Mouse (Mus musculus) kidney, adult 9 months (tissue): ENCODE measurements around the gene Nr2e1.

Experiments used
- DNase-seq: peaks from one replicate; pipeline ENCODE4 v3.0.0; 2022

Nr2e1 gene

DNA sequence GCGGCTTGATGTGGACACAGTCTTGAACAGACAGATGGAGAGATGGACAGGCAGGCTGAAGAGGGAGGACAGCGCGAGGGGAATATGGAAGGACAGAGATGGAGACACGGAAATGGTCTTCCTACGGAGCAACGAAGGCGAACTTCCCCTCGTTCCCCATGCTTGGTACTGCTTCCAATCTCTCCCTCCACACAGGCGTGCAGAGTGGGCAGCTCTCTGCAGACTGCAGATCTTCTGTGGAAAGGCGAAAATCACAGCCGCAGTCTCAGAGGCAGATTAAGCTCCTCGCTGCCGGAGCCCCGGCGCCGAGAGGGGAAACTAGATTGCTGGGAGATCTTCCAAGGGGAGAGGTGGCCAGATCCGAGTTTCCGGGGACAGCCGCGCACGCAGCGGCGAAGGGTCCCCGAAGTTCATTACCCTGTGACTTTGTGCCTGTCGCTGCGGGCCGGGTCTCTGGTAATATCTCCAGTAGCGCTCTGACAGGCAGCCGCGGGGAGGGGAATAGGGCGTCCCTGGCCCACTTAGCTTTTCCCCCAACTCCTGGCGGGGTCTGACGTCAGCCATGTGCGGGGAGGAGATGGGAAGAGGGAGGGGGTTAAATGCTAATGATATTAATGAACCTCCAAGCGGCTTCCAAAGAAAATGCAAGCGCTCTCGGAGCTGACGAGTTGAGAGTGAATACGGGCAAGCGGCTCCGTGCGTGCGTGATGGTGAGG is at the start of gene Nr2e1, which contains the start of gene Ostm1:
Nr2e1 (minus strand) TSS at position 476 of the 716 bp plus-strand sequence.
Ostm1 (plus strand) TSS at position 666 of the 716 bp plus-strand sequence.
- DNase-seq: peak; percentile 20

DNA sequence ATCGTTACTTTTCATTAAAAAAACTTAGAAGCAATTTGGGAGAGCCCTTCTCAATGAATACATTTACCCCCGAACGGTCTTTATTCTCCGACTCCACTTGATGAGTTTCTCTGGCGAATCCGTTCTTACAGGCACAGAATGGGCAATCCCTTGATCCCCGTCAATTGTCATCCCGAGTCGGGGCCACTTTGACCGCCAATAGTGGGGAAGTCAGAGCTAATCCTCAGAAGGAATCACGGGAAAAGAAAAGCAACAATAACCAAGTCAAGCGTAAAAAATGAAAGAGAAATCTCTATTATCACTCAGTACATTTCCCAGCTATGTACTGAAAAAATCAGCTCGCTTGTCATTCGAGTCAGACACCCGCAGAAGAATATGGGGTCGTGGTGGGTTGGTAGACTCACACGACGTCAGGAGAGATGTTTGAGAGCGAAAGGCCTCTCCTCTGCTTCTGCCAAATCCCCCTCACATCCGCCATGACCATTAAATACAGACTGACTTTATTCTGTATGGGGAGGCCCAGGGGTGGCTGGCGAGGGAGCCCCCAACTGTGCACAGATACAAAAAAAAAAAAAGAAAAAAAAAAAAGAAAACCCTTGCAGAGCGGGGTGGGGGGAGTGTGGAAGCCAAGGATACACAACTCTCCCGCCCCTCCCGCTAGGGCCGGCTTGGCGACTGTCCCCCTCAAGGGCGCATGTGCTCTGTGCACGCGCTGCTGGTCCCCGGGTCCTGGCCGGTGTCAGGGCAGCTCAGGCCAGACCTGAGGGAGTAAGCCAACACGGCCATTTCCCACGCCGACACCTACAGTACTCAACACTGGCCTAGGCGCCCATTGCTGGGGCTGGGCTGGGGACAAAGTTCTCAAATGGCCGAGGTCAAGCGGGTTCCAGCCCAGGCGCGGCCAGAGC is 49.3 kb upstream of the Nr2e1 start:
- peak; percentile 14 for DNase-seq

DNA sequence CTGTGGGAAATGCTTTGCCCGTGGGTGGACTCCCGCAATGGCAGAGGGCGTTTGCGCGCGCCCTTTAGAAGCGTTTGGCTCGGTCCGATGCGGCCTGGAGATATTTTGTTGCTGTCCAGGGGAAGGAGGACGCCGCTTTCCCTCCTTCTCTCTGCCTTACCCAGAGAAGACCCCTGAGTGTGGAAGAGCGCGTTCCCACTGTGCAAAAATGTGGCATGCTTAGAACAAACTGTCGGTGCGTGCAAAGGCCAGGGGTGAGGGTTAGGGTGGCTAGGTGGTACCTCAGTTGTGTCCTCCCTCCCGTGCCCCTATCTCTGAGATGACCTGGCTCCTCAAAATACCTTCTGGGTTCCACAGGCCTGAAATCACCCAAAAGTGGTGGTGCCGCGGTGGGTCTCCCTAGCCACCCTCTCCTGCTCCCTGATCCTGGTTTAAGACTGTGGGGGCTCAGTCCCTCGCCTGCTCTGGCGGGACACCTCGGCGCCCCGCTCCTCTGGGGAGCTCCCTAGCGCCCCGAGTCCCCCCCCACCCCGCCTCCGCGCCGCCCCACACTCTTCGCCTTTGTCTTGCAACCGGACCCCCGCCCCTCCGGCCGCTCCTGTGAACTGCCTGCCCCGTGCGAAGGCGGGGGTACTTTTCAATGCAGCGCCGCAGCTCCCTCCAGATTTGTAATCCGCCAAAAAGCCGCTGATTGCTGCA is 48.5 kb upstream of the Nr2e1 start:
- no peak for DNase-seq

DNA sequence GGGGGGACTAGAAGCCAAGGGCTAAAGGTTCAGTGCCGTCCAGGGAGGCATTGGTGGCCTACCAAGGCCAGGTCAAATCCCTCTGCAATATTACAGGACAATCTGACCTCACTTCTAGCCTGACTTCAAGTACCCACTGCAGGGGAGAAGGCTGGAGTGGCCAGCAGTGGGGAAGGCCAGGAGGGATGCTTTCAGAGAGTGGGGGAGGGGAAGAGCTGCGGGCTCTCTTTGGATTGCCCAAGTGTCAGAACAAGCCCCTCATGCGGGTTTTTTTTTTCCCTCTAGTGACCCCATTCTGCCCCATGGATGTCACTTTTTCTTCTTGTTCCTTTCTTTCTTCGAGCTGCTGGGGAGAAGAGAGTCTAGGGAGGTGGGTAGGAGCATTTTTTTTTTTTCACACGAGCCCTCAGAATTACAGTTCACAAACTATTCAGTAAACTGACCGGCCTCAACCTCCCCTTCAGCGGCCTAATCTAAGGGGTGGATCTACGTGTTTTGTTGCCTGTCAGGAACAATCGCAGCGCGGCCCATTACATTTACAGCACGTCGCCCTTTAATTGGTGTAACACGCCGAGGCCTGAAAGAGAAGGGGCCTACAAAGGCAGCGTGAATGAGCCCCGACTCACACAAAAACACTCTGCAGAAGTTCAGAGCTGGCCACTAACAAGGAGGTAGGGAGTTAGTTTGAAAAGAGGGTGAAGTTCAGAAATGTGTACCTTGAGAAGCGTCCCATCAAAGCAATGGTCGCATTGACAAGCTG is 47.3 kb upstream of the Nr2e1 start:
- DNase-seq: no peak

DNA sequence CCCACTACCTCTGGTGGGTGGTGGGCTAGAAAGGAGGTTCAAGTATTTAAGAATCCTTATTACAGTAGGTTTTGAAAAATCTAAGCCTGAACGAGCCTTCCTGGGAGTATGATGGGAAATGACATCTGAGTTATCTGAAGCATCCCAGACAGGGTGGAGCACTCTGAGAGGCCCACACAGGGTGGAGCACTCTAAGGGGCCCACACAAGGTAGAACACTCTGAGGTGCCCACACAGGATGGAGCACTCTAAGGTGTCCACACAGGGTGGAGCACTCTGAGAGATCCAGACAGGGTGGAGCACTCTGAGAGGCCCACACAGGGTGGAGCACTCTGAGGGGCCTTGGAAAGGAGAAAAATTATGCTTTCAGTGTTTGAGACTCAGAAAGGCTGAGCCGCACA is 42.5 kb upstream of the Nr2e1 start:
- no peak for DNase-seq

DNA sequence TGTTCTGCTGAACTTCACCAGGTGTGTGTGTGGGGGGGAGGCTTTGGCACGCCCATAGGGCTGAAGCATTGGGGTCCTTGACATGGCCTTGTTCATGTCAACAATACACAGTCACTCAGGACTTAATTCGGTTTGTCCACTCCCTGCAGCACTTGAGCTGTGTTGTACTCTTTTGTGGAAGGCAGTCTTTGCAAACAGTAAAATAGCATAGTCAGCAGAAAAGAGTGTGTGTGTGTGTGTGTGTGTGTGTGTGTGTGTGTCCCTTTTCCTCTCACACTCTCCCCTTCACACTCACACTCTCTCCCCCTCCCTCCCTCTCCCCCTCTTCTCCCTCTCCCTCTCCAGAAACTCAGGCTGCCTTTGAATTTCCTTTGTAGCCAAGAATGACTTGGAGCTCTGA is 34.9 kb upstream of the Nr2e1 start:
- no peak for DNase-seq

DNA sequence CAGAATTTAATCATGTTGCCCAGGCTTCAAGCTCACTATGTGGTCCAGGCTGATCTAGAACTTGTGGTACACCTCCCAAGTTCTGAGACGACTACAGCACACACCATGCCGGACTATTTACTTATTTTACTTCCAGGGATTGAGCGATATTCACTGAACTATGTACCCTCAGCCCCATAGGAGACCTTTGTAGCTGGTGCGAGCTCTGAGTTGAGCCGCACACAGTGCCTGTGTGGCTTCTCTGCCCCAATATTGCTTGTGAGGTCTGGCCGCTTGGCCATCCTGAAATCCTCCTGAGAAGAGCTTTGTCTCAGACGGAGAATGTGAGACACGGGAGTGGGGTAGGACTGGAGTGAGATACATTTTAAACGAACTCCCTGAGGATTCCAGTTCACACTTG is 31.3 kb upstream of the Nr2e1 start:
- no peak for DNase-seq

DNA sequence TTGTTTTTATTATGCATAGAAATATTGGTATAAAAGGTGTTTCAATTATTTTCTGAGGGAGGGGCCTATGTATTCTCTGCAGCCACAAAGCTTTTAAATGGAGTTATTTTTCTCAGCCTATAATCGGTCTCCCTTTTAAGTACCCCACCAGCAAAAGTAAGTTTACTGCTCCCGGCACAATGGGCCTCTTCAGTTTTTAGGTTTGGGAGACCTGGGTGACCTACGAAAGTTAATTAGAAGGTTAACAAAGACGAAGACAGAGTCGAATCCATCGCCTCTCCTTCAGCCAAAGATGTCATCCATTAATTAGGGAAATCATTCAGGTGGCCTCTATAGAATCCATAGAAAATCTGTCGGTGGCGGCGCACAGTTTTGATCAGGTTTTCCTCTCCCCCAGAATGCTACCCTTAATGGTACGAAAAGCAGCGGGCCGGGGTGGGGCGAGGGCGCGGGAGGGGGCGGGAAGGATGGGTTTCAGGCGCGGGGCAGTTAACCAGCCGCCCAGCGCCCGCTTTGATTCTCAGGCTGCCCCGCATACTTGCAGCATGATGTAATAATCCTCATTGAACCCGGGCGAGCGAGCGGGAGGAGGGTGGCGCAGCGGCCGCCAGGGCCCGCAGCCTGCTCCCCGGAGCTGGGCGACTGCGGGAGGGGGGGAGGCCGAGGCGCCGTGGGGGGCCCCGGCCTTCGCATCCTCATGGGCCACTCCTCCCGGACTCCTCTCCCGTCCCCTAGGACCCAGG is 30.4 kb upstream of the Nr2e1 start:
- DNase-seq: no peak

DNA sequence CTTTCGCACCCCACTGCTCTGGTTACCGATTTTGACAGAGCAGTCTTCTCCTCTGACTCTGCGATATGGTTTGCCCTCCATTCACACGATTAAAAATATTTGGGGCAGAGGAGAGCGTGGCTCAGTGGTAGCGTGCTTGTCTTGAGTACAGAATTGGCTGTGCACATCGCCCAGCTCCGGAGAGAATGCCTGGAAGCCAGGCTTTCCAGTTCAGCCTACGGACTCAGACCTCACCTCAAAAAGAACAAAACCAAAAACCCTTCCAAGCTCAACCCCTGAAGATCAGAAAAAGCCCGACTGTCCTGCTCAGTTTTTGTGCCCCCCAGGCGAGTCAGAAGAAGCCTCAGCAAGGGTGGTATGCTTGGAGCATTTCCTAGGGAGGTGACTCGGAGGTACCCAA is 29.6 kb upstream of the Nr2e1 start:
- no peak for DNase-seq

DNA sequence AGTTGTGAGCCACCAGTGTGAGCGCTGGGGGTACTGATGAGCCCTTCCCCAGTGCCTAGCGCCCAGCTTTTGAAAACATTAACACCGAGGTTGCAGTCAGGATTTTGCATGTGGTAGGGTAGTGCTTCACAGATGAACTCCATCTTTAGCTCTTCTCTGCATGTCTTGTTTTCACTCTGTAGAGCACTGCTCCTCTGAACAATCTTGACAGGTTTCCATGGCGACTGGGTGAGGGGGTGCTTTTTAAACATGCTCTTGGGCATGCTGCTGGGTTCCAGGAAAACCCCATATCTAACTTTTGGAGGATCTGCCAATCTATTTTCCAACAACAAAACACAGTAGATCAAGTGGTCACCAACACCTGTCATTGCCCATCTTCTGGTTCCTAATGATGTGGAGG is 23.3 kb upstream of the Nr2e1 start:
- no peak for DNase-seq

DNA sequence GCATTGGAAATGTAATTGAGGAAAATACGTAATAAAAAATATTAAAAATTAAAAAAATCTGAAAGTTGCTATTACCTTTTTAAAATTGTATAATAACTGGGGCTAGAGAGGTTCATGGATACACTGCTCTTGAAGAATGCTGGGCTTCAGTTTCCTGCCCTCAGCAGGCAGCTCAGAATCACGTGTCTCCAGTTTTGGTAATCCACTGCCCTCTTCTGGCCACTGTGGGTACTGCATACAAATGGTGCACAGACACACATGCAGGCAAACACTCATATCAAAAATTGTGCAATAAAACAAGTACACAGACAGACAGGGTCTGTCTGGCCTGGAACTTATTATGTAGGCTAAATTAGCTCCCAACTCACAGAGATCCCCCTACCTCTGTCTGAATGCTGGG is 21.4 kb upstream of the Nr2e1 start:
- no peak for DNase-seq

DNA sequence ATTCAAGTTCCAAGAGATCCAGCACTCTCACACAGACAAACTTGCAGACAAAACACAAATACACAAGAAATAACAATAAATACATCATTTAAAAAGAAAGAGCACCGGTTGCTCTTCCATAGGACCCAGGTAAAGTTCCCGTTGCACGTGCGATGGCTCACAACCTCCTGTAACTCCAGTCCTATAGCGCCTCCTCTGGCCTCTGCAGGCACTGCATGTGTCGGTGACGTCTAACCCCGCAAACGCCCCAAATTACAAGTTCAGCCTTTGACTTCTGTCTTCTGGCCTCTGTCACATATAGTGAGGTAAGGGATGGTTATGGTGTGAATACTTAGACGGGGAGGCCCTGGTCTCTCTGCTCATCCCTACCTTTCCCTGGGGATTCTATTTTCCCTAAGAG is 18.1 kb upstream of the Nr2e1 start:
- no peak for DNase-seq

DNA sequence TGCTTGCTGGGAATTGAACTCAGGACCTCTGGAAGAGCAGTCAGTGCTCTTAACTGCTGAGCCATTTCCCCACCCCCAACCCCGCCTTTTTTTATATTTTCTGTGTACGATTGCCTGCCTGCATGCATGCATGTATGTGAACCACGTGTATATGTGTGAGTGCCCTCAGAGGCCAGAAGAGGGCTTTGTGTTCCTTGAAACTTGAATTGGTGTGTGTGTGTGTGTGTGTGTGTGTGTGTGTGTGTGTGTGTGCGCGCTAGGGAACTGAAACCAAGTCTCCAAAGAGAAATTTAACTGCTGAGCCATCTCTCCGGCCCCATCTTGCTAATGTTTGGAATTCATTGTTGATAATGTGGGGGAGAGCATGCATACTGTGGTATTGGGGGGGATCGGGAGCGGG is 15.2 kb upstream of the Nr2e1 start:
- DNase-seq: no peak

DNA sequence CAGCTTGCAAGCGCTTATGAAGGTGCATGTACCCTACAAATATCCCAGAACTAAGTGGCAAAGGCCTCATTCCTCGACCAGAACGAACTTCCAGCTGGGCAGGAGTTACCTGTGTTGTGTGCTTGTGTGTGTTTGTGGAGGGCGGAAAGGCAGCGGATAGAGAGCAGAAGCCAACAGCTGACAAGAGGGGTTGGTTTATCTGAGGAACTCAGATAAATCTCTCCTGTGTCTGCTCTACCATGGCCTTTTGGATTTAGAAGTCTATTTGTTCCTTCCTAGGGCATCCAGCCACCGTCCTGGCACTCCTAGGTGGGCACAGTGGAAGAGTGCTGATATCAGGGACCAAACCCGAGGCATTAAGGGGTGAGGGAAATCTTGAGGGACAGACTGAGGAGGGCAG is 9.8 kb upstream of the Nr2e1 start:
- no peak for DNase-seq

DNA sequence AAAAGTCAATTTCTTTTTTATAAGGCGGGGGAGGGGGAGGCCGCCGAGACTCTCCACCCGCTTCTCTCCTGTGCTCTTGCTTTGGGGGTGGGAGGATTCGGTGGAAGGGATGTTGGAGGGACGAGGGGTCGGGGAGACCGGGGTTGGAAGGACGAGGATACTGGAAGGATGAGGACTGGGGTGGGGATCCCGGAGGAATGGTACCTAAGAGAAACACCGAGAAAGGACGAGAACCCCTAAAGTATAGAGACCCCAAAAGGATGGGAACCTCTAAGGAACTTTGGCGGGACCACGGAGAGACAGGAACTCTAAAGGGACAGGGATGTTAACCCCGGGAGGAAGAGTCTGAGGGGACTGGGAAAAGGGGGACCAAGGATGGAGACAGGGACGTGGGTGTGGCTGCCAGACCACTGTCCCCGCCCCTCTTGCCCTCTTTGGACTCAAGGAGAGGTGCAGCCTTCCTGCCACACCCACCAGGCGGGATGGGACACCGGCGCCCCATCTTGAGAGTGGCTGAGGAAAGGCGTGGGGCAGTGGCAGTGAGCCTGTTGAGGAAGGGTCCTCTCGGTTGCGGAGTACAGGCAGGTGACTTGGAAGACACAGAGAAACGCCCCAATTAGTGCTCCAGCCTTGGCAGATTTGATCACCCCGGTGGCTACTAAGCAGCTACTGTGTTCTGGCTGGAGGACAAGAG is 8.7 kb upstream of the Nr2e1 start:
- DNase-seq: no peak

DNA sequence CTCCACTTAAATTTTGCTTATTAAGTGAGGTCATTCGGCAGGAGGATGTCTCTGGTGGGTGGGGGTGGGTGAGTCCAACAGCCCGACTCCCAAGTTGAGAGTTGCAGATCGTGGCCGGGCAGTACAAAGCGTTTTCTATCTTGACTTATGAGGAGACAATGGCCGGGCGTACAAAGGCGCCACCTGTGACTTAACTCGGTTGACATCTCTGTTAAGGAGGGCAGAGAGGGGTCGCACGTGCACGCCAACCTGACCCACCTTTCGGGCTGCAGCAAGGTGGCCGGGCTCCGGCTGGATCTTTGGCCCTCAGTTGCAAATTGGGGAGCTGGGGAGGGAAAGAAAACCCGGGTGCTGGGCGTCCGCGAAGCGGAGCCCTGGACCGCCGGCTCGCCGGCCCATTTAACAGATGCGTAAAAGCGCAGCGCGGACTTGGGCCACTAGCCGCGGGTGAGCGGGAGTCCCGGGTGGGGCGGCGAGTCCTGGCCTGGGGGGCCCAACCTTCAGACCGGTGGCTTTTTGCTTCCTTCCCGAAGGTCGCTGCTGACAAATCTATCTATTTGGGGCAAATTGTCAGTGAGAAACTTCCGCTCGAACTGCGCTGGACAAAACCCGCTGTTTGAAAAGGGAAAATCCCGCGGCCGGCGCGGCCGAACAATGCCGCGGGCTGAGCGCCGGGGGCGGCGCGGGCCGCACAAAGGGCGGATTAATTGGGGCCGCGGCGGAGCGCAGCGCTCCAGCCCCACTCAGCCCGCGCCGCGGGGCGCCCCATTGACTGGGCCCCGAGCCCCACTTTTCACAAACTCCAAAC is 8.0 kb upstream of the Nr2e1 start:
- DNase-seq: no peak

DNA sequence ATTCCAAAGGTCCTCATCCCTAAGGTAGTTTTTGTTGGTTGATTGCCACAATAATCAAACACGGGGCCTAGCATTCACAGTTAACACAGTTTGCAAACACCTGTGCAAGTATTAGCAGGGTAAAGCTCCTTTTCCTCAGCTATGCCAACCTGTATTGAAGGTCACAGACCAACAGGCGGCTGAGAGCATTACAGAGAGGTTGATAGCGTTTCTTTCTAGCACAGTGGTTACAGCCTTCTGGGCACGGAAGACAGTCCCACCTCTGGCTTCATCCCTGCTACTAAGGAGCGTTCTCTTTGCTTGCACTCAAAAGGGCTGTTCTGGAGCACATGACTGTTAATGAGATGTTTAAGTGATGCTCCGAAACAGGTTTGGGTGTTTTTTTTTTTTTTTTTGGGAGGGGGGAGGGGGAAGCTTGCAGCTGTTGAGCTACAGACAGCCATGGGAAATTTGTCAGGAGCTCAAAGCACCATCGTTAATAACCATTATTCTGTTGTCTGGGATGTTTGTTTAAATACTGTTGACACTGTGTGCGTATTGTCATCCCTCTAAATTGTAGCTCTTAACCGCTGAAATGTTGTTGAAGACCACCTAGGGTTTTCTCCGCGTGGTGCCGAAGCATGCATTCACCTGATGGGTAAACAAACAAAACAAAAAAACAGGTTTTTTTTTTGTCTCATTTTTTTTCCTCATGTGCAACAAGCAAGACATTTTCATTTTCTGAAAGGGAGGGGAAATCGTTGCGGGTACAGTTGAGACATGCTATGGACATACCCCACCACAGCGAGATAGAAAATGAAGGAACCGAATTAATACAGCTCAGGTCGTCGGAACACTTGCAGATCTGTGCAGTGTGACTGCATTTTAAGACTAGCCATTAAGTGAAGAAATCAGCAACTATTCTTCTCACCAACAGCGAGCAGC is 7.1 kb upstream of the Nr2e1 start:
- DNase-seq: no peak

DNA sequence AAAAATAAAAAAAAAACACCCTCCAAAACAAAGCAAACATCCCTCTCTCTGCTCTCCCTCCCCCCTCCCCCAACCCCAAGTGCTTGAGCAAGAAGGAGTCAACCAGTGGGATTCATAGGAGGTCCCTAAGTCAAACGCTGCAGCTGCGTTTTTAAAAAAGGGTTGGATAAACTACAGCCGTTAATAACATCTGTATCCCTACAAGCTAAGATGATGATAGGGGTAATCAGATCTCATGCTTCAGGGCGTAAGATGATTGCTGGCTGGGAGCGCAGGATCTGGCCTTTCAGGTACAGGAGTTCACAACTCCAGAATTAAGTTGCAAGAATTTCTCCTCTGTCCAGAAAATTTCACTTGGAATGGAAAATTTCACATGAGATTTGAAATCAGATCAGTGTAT is 6.1 kb upstream of the Nr2e1 start:
- no peak for DNase-seq

DNA sequence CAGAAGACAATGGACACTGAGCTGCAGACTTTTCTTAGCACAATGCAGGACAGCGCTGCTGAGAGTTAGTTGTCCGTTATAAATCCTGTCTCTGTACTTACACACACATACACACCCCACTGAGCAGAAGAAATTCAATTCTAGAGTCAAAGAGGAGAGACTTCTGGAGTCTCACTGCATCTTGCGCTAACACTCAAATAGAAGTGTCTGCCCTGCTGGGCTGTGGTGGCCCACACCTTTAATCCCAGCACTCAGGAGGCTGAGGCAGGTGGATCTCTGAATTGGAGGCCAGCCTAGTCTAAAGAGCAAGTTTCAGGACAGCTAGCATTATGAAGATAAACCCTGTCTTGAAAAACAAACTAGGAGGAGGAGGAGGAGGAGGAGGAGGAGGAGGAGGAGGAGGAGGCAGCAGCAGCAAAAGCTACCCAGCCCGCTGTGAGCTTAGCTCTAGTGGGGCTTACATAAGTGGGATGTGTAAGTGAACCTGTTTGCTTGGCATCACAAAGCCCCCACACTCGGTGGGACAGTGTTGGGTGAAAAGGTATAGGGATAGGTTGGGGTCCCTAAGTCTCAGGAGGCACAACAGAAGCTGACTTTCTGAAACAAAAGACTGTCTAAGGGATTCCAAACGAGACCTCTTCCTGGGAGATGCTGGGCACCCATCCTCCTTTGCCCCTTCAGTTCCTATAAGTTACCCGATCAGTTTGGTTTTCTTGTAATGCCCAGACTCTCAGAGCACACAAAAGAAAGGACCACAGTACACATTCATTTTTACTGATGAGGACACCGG is 4.7 kb upstream of the Nr2e1 start:
- DNase-seq: no peak
